Mouse (Mus musculus) limb, embryonic 15.5 days (tissue): ENCODE measurements around the gene Tesc. TPM values are rescaled to one million over a fixed set of nuclear protein-coding genes. Genes with fewer than 3 reads are reported as not detected.

ENCODE experiments used
- ATAC-seq: fragments of 200-750 bp; cut with Nextera tagmentation; 2 replicates; pipeline ENCODE4 v1.8.0; 2017; ENCODE audit warnings: low read depth, moderate TSS enrichment; ENCODE audit not compliant: insufficient number of reproducible peaks, low FRiP score, low TSS enrichment
- H3K27ac ChIP-seq: fragments of 300-500 bp; sonication (generic); 2 replicates; pipeline ENCODE4 v1.5.1; 2015; ENCODE audit warnings: moderate library complexity, mild to moderate bottlenecking, inconsistent platforms
- H3K27me3 ChIP-seq: fragments of 300-500 bp; sonication (generic); 2 replicates; pipeline ENCODE4 v1.6.1; 2015; ENCODE audit warnings: inconsistent platforms
- H3K36me3 ChIP-seq: fragments of 300-500 bp; sonication (generic); 2 replicates; pipeline ENCODE4 v1.6.1; 2015; ENCODE audit warnings: inconsistent platforms
- H3K4me1 ChIP-seq: fragments of 300-500 bp; sonication (generic); 2 replicates; pipeline ENCODE4 v1.6.1; 2015; ENCODE audit warnings: inconsistent platforms
- H3K4me2 ChIP-seq: fragments of 300-500 bp; sonication (generic); 2 replicates; pipeline ENCODE4 v1.6.1; 2015; ENCODE audit warnings: mild to moderate bottlenecking, inconsistent platforms
- H3K4me3 ChIP-seq: fragments of 300-500 bp; sonication (generic); 2 replicates; pipeline ENCODE4 v1.5.1; 2015; ENCODE audit warnings: mild to moderate bottlenecking, inconsistent platforms
- H3K9ac ChIP-seq: fragments of 300-500 bp; sonication (generic); 2 replicates; pipeline ENCODE4 v1.6.1; 2015; ENCODE audit warnings: inconsistent platforms
- H3K9me3 ChIP-seq: fragments of 300-500 bp; sonication (generic); 2 replicates; pipeline ENCODE4 v1.6.1; 2016; ENCODE audit warnings: inconsistent platforms
- WGBS: fragments of 180-500 bp; shearing (Covaris S2); methylation state at CpG from one replicate; pipeline ENCODE4 v1.1.7; 2015; 5-methylcytosine and 5-hydroxymethylcytosine counted together
- polyA plus RNA-seq: library from polyadenylated mRNA; unstranded; fragments of >200 nt; fragmentation: Nextera tagmentation; extraction: Ambion mirVana; gene quantifications from 2 replicates; pipeline ENCODE4 v1.2.1, GENCODE M21; 2015

The Tesc gene
- polyA plus RNA-seq, 1 experiment from 2014 or later, result 27.2 TPM

DNA sequence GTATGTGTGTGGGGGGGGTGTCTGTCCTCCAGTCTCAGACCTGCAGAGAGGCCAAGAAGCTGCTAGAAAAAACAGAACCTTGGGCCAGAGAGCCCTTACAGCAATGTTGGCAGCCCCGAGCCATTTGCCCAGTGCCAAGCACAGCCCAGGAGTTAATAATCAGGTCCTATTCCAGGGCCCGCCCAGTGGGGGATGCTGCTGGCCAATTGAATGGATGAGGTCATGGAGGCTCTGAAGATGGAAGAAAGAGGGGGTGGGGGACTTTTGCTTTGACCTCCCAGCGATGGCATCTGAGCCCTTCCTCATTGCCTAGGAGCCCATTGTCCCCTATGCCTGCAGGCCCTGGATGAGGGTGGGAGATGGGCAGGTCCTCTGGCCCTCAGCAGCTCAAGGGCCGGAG lies 4.0 kb downstream of the Tesc start:
- WGBS, result 49% methylated on average over 4 of the region's 4 CpGs
- H3K27ac ChIP-seq, result no peak overlapping the region
- H3K9me3 ChIP-seq, result no peaks in the 10 kb centered on the region
- H3K4me1 ChIP-seq, result peaks cover 39% of the 10 kb centered on the region
- no peak overlapping the region for H3K4me3 ChIP-seq
- H3K36me3 ChIP-seq, result no peaks in the 10 kb centered on the region
- no peak for ATAC-seq
- H3K4me2 ChIP-seq, result no peak overlapping the region
- H3K9ac ChIP-seq, result no peak overlapping the region
- peaks cover 51% of the 10 kb centered on the region for H3K27me3 ChIP-seq

DNA sequence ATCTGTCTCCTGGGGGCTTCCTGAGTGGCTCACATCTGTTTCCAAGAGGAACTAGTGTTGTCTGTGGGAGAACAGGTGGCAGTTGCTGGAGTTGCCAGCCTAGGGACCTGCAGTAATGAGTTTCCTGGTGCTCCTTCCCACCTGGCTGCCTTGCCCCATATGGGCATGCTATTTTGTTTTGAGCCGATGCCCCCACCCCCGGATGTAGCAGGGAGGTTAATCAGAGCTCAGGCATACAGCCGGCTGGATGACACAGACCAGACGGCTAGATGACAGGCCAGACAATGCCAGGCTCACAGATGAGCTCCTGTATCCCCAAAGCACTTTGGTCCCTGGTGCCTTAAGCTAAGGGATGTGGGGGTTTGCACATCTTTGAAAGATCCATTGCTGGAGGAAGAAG lies 5.8 kb downstream of the Tesc start:
- no peaks in the 10 kb centered on the region for H3K9me3 ChIP-seq
- no peak overlapping the region for H3K4me3 ChIP-seq
- H3K4me2 ChIP-seq, result no peak overlapping the region
- no peaks in the 10 kb centered on the region for H3K36me3 ChIP-seq
- H3K27ac ChIP-seq, result no peak overlapping the region
- 32% methylated on average over 4 of the region's 4 CpGs for WGBS
- peaks cover 33% of the 10 kb centered on the region for H3K4me1 ChIP-seq
- peaks cover 32% of the 10 kb centered on the region for H3K27me3 ChIP-seq
- no peak overlapping the region for H3K9ac ChIP-seq
- no peak for ATAC-seq

DNA sequence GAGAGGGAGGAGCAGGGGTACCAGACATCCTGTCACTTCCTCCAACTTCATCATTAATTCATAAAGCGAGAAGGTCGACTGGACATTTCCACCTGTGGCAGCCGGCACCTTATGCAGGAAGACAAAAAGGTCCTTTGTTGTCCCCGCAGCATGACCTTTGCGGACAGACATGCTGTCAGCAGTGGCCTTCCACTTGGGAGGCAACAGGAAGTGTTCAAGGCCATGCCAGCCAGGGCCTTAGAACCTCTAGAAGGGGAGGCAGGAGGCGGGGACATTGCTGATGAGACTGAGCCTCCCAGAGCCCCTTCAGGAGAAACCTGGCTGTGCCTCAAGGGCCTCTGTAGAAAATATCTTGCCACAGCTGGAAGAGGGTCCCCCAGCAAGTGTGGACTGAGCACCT lies 6.2 kb downstream of the Tesc start:
- no peak overlapping the region for H3K27ac ChIP-seq
- H3K9ac ChIP-seq, result no peak overlapping the region
- no peaks in the 10 kb centered on the region for H3K9me3 ChIP-seq
- ATAC-seq, result no peak
- H3K4me3 ChIP-seq, result no peak overlapping the region
- 68% methylated on average over 6 of the region's 6 CpGs for WGBS
- no peaks in the 10 kb centered on the region for H3K36me3 ChIP-seq
- H3K4me1 ChIP-seq, result peaks cover 29% of the 10 kb centered on the region
- peaks cover 28% of the 10 kb centered on the region for H3K27me3 ChIP-seq
- H3K4me2 ChIP-seq, result no peak overlapping the region

DNA sequence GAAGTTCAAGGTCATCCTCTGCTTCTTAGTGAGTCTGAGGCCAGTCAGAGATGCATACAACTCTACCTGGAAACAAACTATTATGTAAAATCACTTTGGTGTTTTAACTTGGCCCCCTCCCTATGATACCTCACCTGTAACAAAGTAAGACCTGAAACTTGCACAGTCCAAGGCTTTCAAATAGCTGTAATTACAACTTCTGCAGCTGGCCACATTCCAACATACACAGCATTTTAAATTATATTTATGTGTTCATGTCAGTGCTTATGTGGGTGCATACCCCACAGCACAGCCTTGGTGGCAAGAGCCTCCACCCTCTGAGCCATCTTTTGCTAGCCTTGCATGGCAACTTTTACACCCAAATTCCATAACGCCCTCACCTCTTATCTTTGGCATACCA lies 7.1 kb downstream of the Tesc start:
- no peak overlapping the region for H3K4me3 ChIP-seq
- H3K4me1 ChIP-seq, result peaks cover 20% of the 10 kb centered on the region
- 71% methylated on average over 1 of the region's 1 CpGs for WGBS
- no peak for ATAC-seq
- H3K36me3 ChIP-seq, result no peaks in the 10 kb centered on the region
- H3K27ac ChIP-seq, result no peak overlapping the region
- no peaks in the 10 kb centered on the region for H3K9me3 ChIP-seq
- H3K9ac ChIP-seq, result no peak overlapping the region
- peaks cover 24% of the 10 kb centered on the region for H3K27me3 ChIP-seq
- H3K4me2 ChIP-seq, result no peak overlapping the region

DNA sequence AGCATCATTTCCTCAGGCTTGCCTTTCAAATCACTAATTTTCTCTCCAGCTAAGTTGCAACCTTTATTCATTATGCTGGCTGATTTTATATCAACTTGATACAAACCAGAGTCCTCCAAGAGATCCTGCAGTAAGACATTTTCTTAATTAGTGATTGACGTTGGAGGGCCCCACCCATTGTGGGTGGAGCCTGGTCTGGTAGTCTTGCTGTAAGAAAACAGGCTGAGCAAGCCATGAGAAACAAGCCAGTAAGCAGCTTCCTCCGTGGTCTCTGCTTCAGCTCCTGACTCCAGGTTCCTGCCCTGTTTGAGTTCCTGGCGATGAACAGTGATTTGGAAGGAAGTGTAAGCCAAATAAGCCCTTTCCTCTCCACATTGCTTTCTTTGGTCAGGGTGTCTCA lies 8.2 kb downstream of the Tesc start:
- Histone ChIP-seq H3K27ac (no peak overlapping the region), H3K9me3 (no peaks in the 10 kb centered on the region), H3K4me1 (peaks cover 19% of the 10 kb centered on the region), H3K4me2 (no peak overlapping the region), H3K36me3 (no peaks in the 10 kb centered on the region), H3K4me3 (no peak overlapping the region), H3K27me3 (peaks cover 13% of the 10 kb centered on the region), H3K9ac (no peak overlapping the region)
- no peak for ATAC-seq
- WGBS, result 61% methylated on average over 3 of the region's 3 CpGs

DNA sequence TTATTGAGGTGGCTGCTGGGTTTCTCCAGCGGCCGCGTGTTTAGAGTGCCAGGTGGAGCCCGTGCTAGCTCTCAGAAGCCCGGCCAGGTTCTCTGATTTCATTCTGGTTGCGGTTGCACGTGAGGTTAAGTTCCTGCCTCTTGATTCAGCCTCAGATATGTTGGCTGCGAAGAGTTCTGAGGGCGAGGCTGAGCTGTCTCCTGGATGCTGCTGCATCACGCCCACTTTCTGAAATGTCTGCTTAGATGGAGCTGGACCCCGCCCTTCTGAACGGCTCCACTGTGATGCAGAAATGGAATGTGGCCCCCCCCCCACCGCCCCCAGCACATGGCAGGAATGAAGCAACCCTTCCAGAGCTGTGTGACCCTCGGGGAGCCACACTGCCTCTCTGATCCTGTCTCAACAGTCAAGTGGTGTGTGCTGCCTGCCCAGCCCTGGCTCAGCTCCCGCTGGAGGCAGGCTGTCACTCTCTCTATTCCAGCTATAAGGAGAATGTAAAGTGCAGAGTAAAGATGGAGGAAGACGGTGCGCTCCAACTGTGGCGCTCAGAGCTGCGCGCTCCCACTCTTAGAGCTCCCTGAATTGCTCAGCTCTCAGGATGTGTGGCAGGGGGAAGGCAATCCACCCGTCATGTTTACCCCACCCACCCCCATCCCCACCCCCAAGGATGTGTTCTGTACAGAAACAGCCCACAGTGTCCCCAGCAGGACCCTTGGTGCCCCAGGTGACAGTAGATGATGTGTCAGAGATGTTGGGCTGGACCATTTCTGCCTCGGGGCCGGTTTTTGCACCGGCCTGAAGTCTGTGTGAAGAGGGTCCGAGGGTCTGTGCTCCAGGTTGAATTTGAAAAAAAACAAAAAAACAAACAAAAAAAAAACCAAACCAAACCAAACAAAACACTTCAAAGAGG lies 9.6 kb downstream of the Tesc start:
- 29% methylated on average over 25 of the region's 25 CpGs for WGBS
- no peak for ATAC-seq
- H3K9me3 ChIP-seq, result no peaks in the 10 kb centered on the region
- no peak overlapping the region for H3K4me3 ChIP-seq
- 0 out of 2 replicates have a peak, but pooled peaks cover 5% of the 10 kb centered on the region for H3K27me3 ChIP-seq
- H3K4me1 ChIP-seq, result peaks cover 12% of the 10 kb centered on the region
- H3K4me2 ChIP-seq, result 0 out of 2 replicates have a peak overlapping the region, but pooled peaks have one; percentile 12
- H3K36me3 ChIP-seq, result no peaks in the 10 kb centered on the region
- no peak overlapping the region for H3K27ac ChIP-seq
- no peak overlapping the region for H3K9ac ChIP-seq

DNA sequence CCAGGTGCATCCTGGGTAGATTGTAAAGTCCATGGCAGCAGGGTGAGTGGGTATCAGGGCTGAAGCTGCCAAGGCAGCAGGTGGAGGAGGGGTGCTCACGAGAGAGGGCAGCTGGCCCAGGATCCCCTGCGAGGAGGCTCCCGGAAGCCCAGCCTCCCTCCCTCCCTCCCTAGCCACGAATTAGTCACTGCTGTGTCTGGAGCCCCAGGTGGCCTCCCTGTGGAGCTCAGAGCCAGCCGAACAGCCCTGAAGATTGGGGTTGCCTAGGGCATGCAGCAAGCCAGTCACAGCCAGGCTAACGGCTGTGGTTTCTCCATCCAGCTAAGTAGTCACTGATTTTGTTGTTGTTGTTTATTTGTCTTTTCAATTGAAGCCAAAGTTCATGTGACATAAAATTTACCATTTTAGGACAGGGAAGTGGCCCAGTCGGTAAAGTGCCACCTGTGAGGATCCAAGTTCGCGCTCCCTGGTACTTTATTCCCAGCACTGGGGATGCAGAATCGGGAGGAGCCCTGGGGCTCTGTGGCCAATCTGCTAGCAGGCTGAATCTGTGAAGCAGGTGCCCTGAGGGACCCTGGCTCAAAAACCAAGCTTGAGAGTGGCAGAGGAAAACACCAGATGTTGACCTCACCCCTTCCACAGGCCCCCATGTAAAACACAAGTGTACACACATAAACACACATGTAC lies 10.4 kb downstream of the Tesc start:
- H3K36me3 ChIP-seq, result no peaks in the 10 kb centered on the region
- no peak overlapping the region for H3K4me3 ChIP-seq
- H3K27me3 ChIP-seq, result 0 out of 2 replicates have a peak, but pooled peaks cover 5% of the 10 kb centered on the region
- H3K9me3 ChIP-seq, result no peaks in the 10 kb centered on the region
- peaks cover 12% of the 10 kb centered on the region for H3K4me1 ChIP-seq
- H3K27ac ChIP-seq, result no peak overlapping the region
- no peak overlapping the region for H3K4me2 ChIP-seq
- no peak for ATAC-seq
- H3K9ac ChIP-seq, result no peak overlapping the region
- 12% methylated on average over 9 of the region's 10 CpGs for WGBS

DNA sequence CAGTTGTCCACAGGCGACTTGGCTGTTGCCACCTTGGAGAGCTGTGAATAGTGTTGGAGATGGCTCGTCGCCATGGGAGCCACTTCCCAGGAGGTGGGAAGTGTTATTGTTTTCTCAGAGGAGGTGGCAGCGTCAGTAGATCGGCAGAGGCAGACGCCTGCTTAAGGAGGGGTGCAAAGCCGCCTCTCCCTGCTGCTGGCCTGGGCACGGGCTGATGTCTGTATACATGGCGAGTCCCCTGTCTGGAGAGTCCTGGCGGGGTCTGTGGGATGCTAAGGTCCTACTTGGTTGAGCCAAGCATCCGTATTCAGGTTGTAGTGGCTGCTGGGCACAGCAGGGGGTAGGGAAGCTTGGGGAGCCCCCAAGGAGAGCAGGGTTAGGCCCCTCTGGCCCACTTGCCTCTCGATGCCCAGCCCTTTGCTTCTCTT lies 11.7 kb downstream of the Tesc start:
- Histone ChIP-seq H3K27ac (no peak overlapping the region), H3K9ac (no peak overlapping the region), H3K36me3 (no peaks in the 10 kb centered on the region), H3K4me2 (no peak overlapping the region), H3K4me3 (no peak overlapping the region), H3K9me3 (no peaks in the 10 kb centered on the region), H3K4me1 (peaks cover 12% of the 10 kb centered on the region), H3K27me3 (0 out of 2 replicates have a peak, but pooled peaks cover 5% of the 10 kb centered on the region)
- ATAC-seq, result no peak
- 38% methylated on average over 12 of the region's 12 CpGs for WGBS

DNA sequence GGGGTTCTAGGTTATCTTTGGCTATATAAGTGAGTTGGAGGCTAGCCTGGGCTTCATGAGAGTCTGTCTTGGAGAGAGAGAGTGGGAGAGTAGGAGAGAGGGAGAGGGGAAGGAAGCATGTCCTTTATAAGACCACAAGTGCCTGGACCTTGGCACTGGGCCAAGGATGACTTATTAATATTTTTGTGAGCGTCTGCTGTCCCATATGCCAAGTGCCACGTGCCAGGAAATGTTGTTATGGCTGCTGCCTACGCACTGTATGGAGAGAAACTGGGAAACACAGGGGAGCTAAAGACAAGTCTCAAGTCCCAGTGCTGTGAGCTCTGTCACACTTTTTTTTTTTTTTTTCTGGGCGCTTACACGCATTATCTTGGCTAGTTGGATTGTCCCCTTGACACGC lies 15.1 kb downstream of the Tesc start:
- 79% methylated on average over 6 of the region's 6 CpGs for WGBS
- no peaks in the 10 kb centered on the region for H3K36me3 ChIP-seq
- no peak overlapping the region for H3K4me3 ChIP-seq
- H3K27me3 ChIP-seq, result 0 out of 2 replicates have a peak, but pooled peaks cover 5% of the 10 kb centered on the region
- H3K9me3 ChIP-seq, result no peaks in the 10 kb centered on the region
- no peak overlapping the region for H3K27ac ChIP-seq
- no peak overlapping the region for H3K4me2 ChIP-seq
- peaks cover 5% of the 10 kb centered on the region for H3K4me1 ChIP-seq
- no peak for ATAC-seq
- no peak overlapping the region for H3K9ac ChIP-seq

DNA sequence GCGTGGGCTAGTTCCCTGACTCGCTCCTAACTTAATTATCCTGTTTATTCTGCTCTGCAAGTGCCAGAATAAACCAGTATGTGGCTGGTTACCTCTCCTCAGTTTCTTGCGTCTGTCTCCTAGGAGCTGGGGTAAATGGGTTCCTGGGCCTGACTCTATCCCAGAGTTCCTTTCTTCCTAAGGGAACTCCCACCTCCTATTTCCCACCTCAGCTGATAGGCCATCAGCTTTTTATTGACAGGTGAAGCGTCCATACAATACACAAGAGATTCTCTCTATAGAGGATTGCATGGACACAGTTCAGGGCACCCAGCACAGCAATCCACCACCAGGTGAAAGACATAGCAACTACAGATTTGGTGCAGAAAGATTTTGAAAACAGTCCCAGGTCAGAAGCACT lies 16.2 kb downstream of the Tesc start:
- no peaks in the 10 kb centered on the region for H3K9me3 ChIP-seq
- H3K27ac ChIP-seq, result no peak overlapping the region
- no peak overlapping the region for H3K4me3 ChIP-seq
- H3K4me1 ChIP-seq, result no peaks in the 10 kb centered on the region
- H3K36me3 ChIP-seq, result no peaks in the 10 kb centered on the region
- H3K4me2 ChIP-seq, result no peak overlapping the region
- H3K9ac ChIP-seq, result no peak overlapping the region
- no peak for ATAC-seq
- WGBS, result 80% methylated on average over 4 of the region's 4 CpGs
- 0 out of 2 replicates have a peak, but pooled peaks cover 5% of the 10 kb centered on the region for H3K27me3 ChIP-seq

DNA sequence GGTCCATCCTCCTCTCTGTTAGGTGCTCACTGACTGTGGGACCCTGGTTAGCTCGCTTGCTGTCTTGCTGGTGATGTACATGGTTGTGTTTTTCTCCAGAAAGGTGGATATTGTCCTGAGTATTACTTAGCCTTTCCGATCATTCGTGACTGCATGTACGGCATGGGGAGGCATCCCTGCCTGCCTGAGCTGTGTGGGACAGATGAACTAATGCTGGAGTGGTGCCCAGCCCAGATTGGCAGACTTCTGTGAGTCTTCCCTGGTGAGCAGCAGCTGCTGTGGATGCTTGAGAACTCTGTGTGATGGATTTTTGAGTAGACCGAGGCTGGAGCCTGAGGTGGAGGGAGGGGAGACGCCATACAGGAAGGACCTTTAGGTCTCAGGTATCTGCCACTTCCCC lies 17.4 kb downstream of the Tesc start:
- Histone ChIP-seq H3K9ac (no peak overlapping the region), H3K9me3 (no peaks in the 10 kb centered on the region), H3K27me3 (no peaks in the 10 kb centered on the region), H3K36me3 (no peaks in the 10 kb centered on the region), H3K27ac (no peak overlapping the region), H3K4me3 (no peak overlapping the region), H3K4me1 (no peaks in the 10 kb centered on the region), H3K4me2 (no peak overlapping the region)
- WGBS, result 81% methylated on average over 6 of the region's 6 CpGs
- no peak for ATAC-seq

DNA sequence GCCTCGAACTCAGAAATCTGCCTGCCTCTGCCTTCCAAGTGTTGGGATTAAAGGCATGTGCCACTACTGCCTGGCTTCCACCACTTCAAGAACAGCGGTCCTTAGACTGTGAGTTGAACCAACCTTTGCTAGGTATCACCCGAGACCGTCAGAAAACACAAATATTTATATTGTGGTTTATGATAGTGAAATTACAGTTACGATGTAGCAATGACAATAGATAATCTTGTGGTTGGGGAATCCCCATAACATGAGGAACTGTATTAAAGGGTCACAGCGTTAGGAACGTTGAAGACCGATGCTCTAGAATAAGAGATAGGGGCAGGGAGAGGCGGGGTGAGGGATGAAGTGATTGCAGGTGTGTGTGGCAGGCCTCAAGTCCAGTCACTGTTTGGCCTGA lies 17.8 kb downstream of the Tesc start:
- 89% methylated on average over 9 of the region's 9 CpGs for WGBS
- ATAC-seq, result no peak
- Histone ChIP-seq H3K4me3 (no peak overlapping the region), H3K36me3 (no peaks in the 10 kb centered on the region), H3K9me3 (no peaks in the 10 kb centered on the region), H3K9ac (no peak overlapping the region), H3K27ac (no peak overlapping the region), H3K4me1 (no peaks in the 10 kb centered on the region), H3K27me3 (no peaks in the 10 kb centered on the region), H3K4me2 (no peak overlapping the region)
